In the genomic region with DNA sequence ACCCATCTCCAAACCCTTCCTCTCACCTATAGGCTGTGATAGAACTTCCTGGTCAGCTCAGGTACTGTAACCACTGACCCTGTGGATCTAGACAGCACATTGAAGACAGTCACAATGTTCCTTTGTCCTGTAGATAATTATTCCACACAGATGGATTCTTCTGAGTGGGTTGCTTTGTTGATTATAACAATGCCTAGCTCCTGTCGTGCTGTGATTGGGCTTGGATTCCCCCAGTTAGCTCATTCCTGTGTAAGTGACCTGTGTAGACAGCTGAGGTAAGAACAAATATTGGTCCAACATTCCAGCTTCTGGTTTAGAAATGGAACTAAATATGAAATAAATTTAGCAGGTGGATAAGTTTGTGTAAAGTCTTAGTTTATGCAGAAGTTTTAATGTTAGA, we compare ENCODE assay signal across 23 mouse cellular contexts. TPM values are rescaled to one million over a fixed set of nuclear protein-coding genes. Genes with fewer than 3 reads are reported as not detected.
"Had no signal": no experiment of that assay in that cellular context is flagged by ENCODE, and none has a peak within 500 bp of the region (broad histone marks: within the 10 kb centered on the region; RNA-seq: fewer than 3 reads in every experiment).

No protein-coding gene starts in this region.

- ATAC-seq: midbrain, embryonic 13.5 days; midbrain, embryonic 16.5 days had no signal

- H3K27ac ChIP-seq: liver, embryonic 14.5 days; midbrain, embryonic 10.5 days; midbrain, embryonic 13.5 days; neural tube, embryonic 12.5 days; stomach, embryonic 15.5 days; stomach, postnatal 0 days had no signal

- H3K4me3 ChIP-seq: midbrain, embryonic 10.5 days; midbrain, embryonic 13.5 days; neural tube, embryonic 12.5 days; stomach, embryonic 15.5 days had no signal

- DNase-seq: lung, adult 18-20 months; lung, embryonic 14.5 days; lung, postnatal 10 days; lung, postnatal 4 days; right cerebral cortex, postnatal 14 days; thymus, adult 2 months; thymus, postnatal 36 days had no signal

- H3K9ac ChIP-seq: liver, embryonic 14.5 days; lung, embryonic 14.5 days; midbrain, embryonic 13.5 days; neural tube, embryonic 12.5 days; stomach, embryonic 15.5 days had no signal

- H3K36me3 ChIP-seq: midbrain, embryonic 10.5 days; midbrain, embryonic 13.5 days; neural tube, embryonic 12.5 days; stomach, embryonic 15.5 days had no signal

- H3K9me3 ChIP-seq: midbrain, embryonic 10.5 days; midbrain, embryonic 13.5 days; neural tube, embryonic 12.5 days; stomach, embryonic 15.5 days had no signal

- H3K27me3 ChIP-seq: midbrain, embryonic 13.5 days; neural tube, embryonic 12.5 days; stomach, embryonic 15.5 days had no signal

- H3K4me2 ChIP-seq: lung, embryonic 14.5 days; midbrain, embryonic 13.5 days; neural tube, embryonic 12.5 days; stomach, embryonic 15.5 days had no signal

RNA-seq across cellular contexts. Expression of gene Gm11096, which starts 44.1 kb away (rescaled TPM):
- total RNA-seq: megakaryocyte, adult 5-6 weeks; megakaryocyte-erythroid progenitor cell, adult 5-6 weeks; monocyte, adult 5-6 weeks; neutrophil, adult 5-6 weeks had no signal
- polyA plus RNA-seq: liver, embryonic 14.5 days; liver, embryonic 16.5 days; lung, embryonic 14.5 days; lung, embryonic 16.5 days; midbrain, embryonic 10.5 days; midbrain, embryonic 13.5 days; midbrain, embryonic 16.5 days; neural tube, embryonic 12.5 days; neural tube, embryonic 14.5 days; spleen, adult 2 months; stomach, embryonic 15.5 days; stomach, postnatal 0 days; testis, adult 2 months; thymus, adult 2 months had no signal
